Mouse (Mus musculus): ENCODE measurements around the gene Dixdc1. TPM values are rescaled to one million over a fixed set of nuclear protein-coding genes. Genes with fewer than 3 reads are reported as not detected.

The Dixdc1 gene
- polyA plus RNA-seq, 1 experiment from 2014 or later, result 33.8 TPM

GRCm38 (mm10) chr9:50681727-50682126, 57.6 kb downstream of the Dixdc1 start:
- Histone ChIP-seq H3K4me1 (no peaks in the 10 kb centered on the region), H3K27ac (no peak overlapping the region), H3K27me3 (ENCODE audit: low read depth, poor library complexity, severe bottlenecking) (no peaks in the 10 kb centered on the region), H3K36me3 (peaks cover 96% of the 10 kb centered on the region), H3K4me3 (no peak overlapping the region), H3K9me3 (replicated peaks) (no peaks in the 10 kb centered on the region)
- no peak for DNase-seq (ENCODE audit: low spot score)
- 74% methylated on average over 7 of the region's 7 CpGs for WGBS

- DNase-seq (ENCODE audit: low spot score), result no peak
- no peaks in the 10 kb centered on the region for H3K27me3 ChIP-seq (ENCODE audit: low read depth, poor library complexity, severe bottlenecking)
- no peaks in the 10 kb centered on the region for H3K4me1 ChIP-seq
- no peaks in the 10 kb centered on the region for H3K9me3 ChIP-seq (replicated peaks)
- H3K4me3 ChIP-seq, result no peak overlapping the region
- no peak overlapping the region for H3K27ac ChIP-seq
- 90% methylated on average over 1 of the region's 1 CpGs for WGBS
- H3K36me3 ChIP-seq, result peaks cover 94% of the 10 kb centered on the region
Measured at GRCm38 (mm10) chr9:50679406-50679805, 59.9 kb downstream of the Dixdc1 start.

- Histone ChIP-seq H3K9me3 (replicated peaks) (no peaks in the 10 kb centered on the region), H3K4me3 (no peak overlapping the region), H3K4me1 (no peaks in the 10 kb centered on the region), H3K36me3 (peaks cover 58% of the 10 kb centered on the region), H3K27me3 (ENCODE audit: low read depth, poor library complexity, severe bottlenecking) (no peaks in the 10 kb centered on the region), H3K27ac (no peak overlapping the region)
- DNase-seq (ENCODE audit: low spot score), result no peak
- 33% methylated on average over 1 of the region's 1 CpGs for whole genome bisulfite sequencing
Measured at GRCm38 (mm10) chr9:50674771-50675170, 64.5 kb downstream of the Dixdc1 start.

GRCm38 (mm10) chr9:50670690-50671089, 68.6 kb downstream of the Dixdc1 start:
- Histone ChIP-seq H3K36me3 (peaks cover 62% of the 10 kb centered on the region), H3K9me3 (replicated peaks) (no peaks in the 10 kb centered on the region), H3K4me1 (no peaks in the 10 kb centered on the region), H3K27me3 (ENCODE audit: low read depth, poor library complexity, severe bottlenecking) (no peaks in the 10 kb centered on the region), H3K4me3 (no peak overlapping the region), H3K27ac (no peak overlapping the region)
- 42% methylated on average over 5 of the region's 5 CpGs for WGBS
- no peak for DNase-seq (ENCODE audit: low spot score)

GRCm38 (mm10) chr9:50667579-50668498, 71.5 kb downstream of the Dixdc1 start:
- Histone ChIP-seq H3K4me3 (no peak overlapping the region), H3K9me3 (replicated peaks) (no peaks in the 10 kb centered on the region), H3K4me1 (no peaks in the 10 kb centered on the region), H3K27ac (no peak overlapping the region), H3K36me3 (peaks cover 73% of the 10 kb centered on the region), H3K27me3 (ENCODE audit: low read depth, poor library complexity, severe bottlenecking) (no peaks in the 10 kb centered on the region)
- 84% methylated on average over 8 of the region's 8 CpGs for WGBS
- DNase-seq (ENCODE audit: low spot score), result no peak

- no peak overlapping the region for H3K4me3 ChIP-seq
- no peak for DNase-seq (ENCODE audit: low spot score)
- no peaks in the 10 kb centered on the region for H3K4me1 ChIP-seq
- WGBS, result 87% methylated on average over 6 of the region's 6 CpGs
- peaks cover 73% of the 10 kb centered on the region for H3K36me3 ChIP-seq
- H3K9me3 ChIP-seq (replicated peaks), result no peaks in the 10 kb centered on the region
- H3K27me3 ChIP-seq (ENCODE audit: low read depth, poor library complexity, severe bottlenecking), result no peaks in the 10 kb centered on the region
- H3K27ac ChIP-seq, result no peak overlapping the region
Measured at GRCm38 (mm10) chr9:50666442-50666841, 72.9 kb downstream of the Dixdc1 start.

GRCm38 (mm10) chr9:50664826-50665225, 74.5 kb downstream of the Dixdc1 start:
- peaks cover 4% of the 10 kb centered on the region for H3K4me1 ChIP-seq
- 92% methylated on average over 5 of the region's 5 CpGs for WGBS
- no peak overlapping the region for H3K27ac ChIP-seq
- no peak overlapping the region for H3K4me3 ChIP-seq
- no peak for DNase-seq (ENCODE audit: low spot score)
- no peaks in the 10 kb centered on the region for H3K9me3 ChIP-seq (replicated peaks)
- no peaks in the 10 kb centered on the region for H3K27me3 ChIP-seq (ENCODE audit: low read depth, poor library complexity, severe bottlenecking)
- H3K36me3 ChIP-seq, result peaks cover 68% of the 10 kb centered on the region

- peak; percentile 45 for DNase-seq (ENCODE audit: low spot score)
- Histone ChIP-seq H3K4me3 (peak overlapping the region; percentile 96), H3K9me3 (replicated peaks) (no peaks in the 10 kb centered on the region), H3K36me3 (peaks cover 49% of the 10 kb centered on the region), H3K27me3 (ENCODE audit: low read depth, poor library complexity, severe bottlenecking) (no peaks in the 10 kb centered on the region), H3K27ac (peak overlapping the region; percentile 94; the same call in 1 of the 2 replicates), H3K4me1 (peaks cover 17% of the 10 kb centered on the region)
- 25% methylated on average over 12 of the region's 12 CpGs for WGBS
Measured at GRCm38 (mm10) chr9:50660431-50660830, 78.9 kb downstream of the Dixdc1 start.

GRCm38 (mm10) chr9:50659392-50660217, 79.7 kb downstream of the Dixdc1 start, which contains the start of gene Dlat:
Gene Dlat, minus strand, starts transcription at chr9:50659780.
- H3K4me3 ChIP-seq, result peak within 1 kb of the TSS; percentile 96
- peaks cover 49% of the 10 kb centered on the region for H3K36me3 ChIP-seq
- H3K9me3 ChIP-seq (replicated peaks), result no peaks in the 10 kb centered on the region
- peak; percentile 91 for DNase-seq (ENCODE audit: low spot score)
- WGBS, result under 1% methylated on average over 63 of the region's 63 CpGs
- peaks cover 17% of the 10 kb centered on the region for H3K4me1 ChIP-seq
- H3K27me3 ChIP-seq (ENCODE audit: low read depth, poor library complexity, severe bottlenecking), result no peaks in the 10 kb centered on the region
- peak within 1 kb of the TSS; percentile 94 for H3K27ac ChIP-seq

- no peak for DNase-seq (ENCODE audit: low spot score)
Measured at GRCm38 (mm10) chr9:50658941-50659388, 80.4 kb downstream of the Dixdc1 start.

GRCm38 (mm10) chr9:50658391-50658790, 80.9 kb downstream of the Dixdc1 start:
- Histone ChIP-seq H3K27ac (0 out of 2 replicates have a peak overlapping the region, but pooled peaks have one; percentile 94), H3K4me1 (peaks cover 17% of the 10 kb centered on the region), H3K9me3 (replicated peaks) (no peaks in the 10 kb centered on the region), H3K27me3 (ENCODE audit: low read depth, poor library complexity, severe bottlenecking) (no peaks in the 10 kb centered on the region), H3K4me3 (peak overlapping the region; percentile 96), H3K36me3 (peaks cover 49% of the 10 kb centered on the region)
- DNase-seq (ENCODE audit: low spot score), result no peak
- 37% methylated on average over 5 of the region's 5 CpGs for WGBS

More at GRCm38 (mm10) chr9:50658941-50659388, 80.4 kb downstream of the Dixdc1 start:
- H3K36me3 ChIP-seq, result peaks cover 49% of the 10 kb centered on the region
- H3K27me3 ChIP-seq (ENCODE audit: low read depth, poor library complexity, severe bottlenecking), result no peaks in the 10 kb centered on the region
- H3K4me1 ChIP-seq, result peaks cover 17% of the 10 kb centered on the region
- H3K4me3 ChIP-seq, result peak overlapping the region; percentile 96
- WGBS, result under 1% methylated on average over 28 of the region's 28 CpGs
- peak overlapping the region; percentile 94 for H3K27ac ChIP-seq
- no peaks in the 10 kb centered on the region for H3K9me3 ChIP-seq (replicated peaks)

- H3K36me3 ChIP-seq, result peaks cover 98% of the 10 kb centered on the region
Measured at GRCm38 (mm10) chr9:50650503-50650902, 88.8 kb downstream of the Dixdc1 start.

More at GRCm38 (mm10) chr9:50650503-50650902, 88.8 kb downstream of the Dixdc1 start:
- Histone ChIP-seq H3K4me1 (no peaks in the 10 kb centered on the region), H3K9me3 (replicated peaks) (no peaks in the 10 kb centered on the region), H3K27ac (no peak overlapping the region), H3K27me3 (ENCODE audit: low read depth, poor library complexity, severe bottlenecking) (no peaks in the 10 kb centered on the region), H3K4me3 (no peak overlapping the region)
- no peak for DNase-seq (ENCODE audit: low spot score)
- whole genome bisulfite sequencing, result 97% methylated on average over 10 of the region's 10 CpGs

All from limb, embryonic 10.5 days (tissue).